Mouse (Mus musculus) embryonic fibroblast, embryonic 13.5 days (primary cell): ENCODE data around the gene Zfp683. TPM values are rescaled to one million over a fixed set of nuclear protein-coding genes. Genes with fewer than 3 reads are reported as not detected.

Experiments
- H3K27ac ChIP-seq: 2 replicates; pipeline ENCODE4 v1.5.1; 2012; ENCODE audit warnings: low read length, control low read depth, inconsistent platforms; ENCODE audit not compliant: insufficient read depth
- H3K4me1 ChIP-seq: 2 replicates; pipeline ENCODE4 v1.6.1; 2011; ENCODE audit warnings: low read length; ENCODE audit not compliant: control insufficient read depth, insufficient read depth
- H3K4me3 ChIP-seq: 2 replicates; pipeline ENCODE4 v1.5.1; 2011; ENCODE audit warnings: mild to moderate bottlenecking, control low read depth, low read length; ENCODE audit not compliant: insufficient read depth
- CTCF ChIP-seq: IDR thresholded peaks from 2 replicates; pipeline ENCODE4 v1.5.1; 2011; ENCODE audit warnings: mild to moderate bottlenecking, control low read depth, low read length, moderate library complexity, borderline replicate concordance; ENCODE audit not compliant: insufficient read depth
- POLR2A ChIP-seq: IDR thresholded peaks from 2 replicates; pipeline ENCODE4 v1.6.1; 2011; ENCODE audit warnings: low read depth, mild to moderate bottlenecking, control low read depth, low read length, moderate library complexity
- polyA plus RNA-seq: library from polyadenylated mRNA; stranded (reverse); fragments of >200 nt; gene quantifications from 2 replicates; pipeline ENCODE4 v1.2.4, GENCODE M21; 2011; ENCODE audit warnings: low read depth; ENCODE audit not compliant: missing spikeins, insufficient read length

Gene Zfp683
- polyA plus RNA-seq, 1 experiment = not detected

DNA sequence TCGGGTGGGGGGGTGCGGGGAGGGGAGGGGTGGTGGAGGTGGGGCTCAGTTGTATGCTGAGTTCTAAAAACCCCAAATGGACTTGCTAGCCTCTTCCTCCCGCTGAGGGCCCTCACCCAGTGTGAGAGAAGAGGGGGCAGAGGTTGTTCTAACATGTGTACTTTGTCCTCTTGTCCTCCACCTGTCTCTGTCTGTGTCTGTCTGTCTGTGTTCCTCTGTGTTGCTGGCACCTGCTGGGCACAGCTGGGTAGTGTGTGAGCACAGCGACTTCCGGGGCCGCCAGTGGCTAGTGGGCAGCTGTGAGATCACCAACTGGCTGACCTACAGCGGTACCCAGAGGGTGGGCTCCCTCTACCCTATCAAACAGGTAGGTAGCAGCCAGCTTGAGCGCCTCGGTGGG lies 35.4 kb downstream of the Zfp683 start:
- H3K4me1 ChIP-seq = no peaks in the 10 kb centered on the region
- H3K4me3 ChIP-seq = no peak overlapping the region
- TF ChIP-seq CTCF (no peak), POLR2A (no peak)
- H3K27ac ChIP-seq = no peak overlapping the region

DNA sequence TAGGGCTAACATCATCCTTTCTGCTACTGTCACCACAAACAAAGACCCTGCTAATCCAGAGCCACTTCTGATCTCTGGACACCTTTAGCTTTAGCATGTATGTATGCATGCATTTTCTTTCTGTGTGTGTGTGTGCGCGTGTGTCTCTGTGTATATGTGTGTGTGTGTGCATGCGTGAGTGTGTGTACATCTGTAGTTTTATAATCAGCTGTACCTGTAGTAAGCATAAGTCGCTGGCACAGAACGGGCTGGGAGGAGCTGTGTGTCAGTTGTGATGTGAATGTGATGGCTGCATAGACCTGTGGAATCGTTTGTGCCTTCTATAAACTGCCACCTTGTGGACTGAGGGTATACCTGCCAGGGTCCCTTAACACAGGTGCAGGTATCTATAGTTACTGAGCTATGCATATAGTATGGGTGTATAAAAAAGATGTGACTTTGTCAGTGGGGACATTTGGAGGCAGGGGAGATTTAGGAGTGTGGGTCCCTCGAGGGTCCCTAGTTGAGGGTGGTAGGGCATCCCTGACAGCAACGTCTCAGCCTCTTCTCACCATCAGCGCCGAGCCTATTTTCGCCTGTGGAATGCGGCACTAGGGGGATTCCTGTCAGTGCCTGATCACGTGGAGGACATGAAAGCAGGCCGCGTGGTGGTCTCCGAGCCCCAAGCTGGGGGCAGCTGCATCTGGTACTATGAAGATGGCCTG lies 37.0 kb downstream of the Zfp683 start:
- Histone ChIP-seq H3K4me3 (no peak overlapping the region), H3K27ac (no peak overlapping the region), H3K4me1 (no peaks in the 10 kb centered on the region)
- TF ChIP-seq CTCF (no peak), POLR2A (no peak)

GRCm38 (mm10) chr4:134091225-134091529 lies 37.5 kb downstream of the Zfp683 start:
- TF ChIP-seq POLR2A (no peak), CTCF (no peak)
- Histone ChIP-seq H3K27ac (no peak overlapping the region), H3K4me3 (no peak overlapping the region), H3K4me1 (no peaks in the 10 kb centered on the region)

GRCm38 (mm10) chr4:134092382-134093288 lies 39.0 kb downstream of the Zfp683 start:
- TF ChIP-seq POLR2A (no peak), CTCF (peak; percentile 49; the same call in 1 of the 2 replicates)
- no peaks in the 10 kb centered on the region for H3K4me1 ChIP-seq
- H3K27ac ChIP-seq = no peak overlapping the region
- H3K4me3 ChIP-seq = no peak overlapping the region

GRCm38 (mm10) chr4:134094004-134094564 lies 40.4 kb downstream of the Zfp683 start:
- H3K4me1 ChIP-seq = no peaks in the 10 kb centered on the region
- TF ChIP-seq POLR2A = no peak
- TF ChIP-seq CTCF = no peak
- H3K27ac ChIP-seq = no peak overlapping the region
- no peak overlapping the region for H3K4me3 ChIP-seq

- H3K27ac ChIP-seq = no peak within 1 kb of the TSS
- no peak for TF ChIP-seq POLR2A
- no peak within 1 kb of the TSS for H3K4me3 ChIP-seq
- no peaks in the 10 kb centered on the region for H3K4me1 ChIP-seq
Measured at GRCm38 (mm10) chr4:134094923-134095547, 41.4 kb downstream of the Zfp683 start, which contains the start of gene Cd52. TSS of gene Cd52 (minus strand) at chr4:134095082.

DNA sequence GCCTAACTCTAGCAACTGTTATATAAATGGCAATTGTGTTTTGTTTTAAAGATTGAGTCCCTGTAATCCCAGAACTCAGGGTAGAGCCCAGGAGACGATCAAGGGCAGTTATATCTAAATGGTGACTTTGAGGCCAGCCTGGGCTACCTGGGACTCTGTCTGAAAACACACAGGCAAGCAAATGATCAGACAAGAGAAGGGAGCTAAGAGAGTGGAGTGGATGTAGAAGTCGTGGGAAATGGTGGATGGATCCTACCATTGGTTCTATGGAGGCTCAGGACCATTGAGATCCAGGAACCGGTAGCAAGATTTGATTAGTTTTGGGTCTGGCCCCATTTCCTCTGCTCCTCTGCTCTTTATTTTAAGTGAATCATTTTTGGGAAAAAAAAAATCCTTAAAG lies 42.5 kb downstream of the Zfp683 start:
- Histone ChIP-seq H3K27ac (no peak overlapping the region), H3K4me1 (no peaks in the 10 kb centered on the region), H3K4me3 (no peak overlapping the region)
- TF ChIP-seq CTCF (no peak), POLR2A (no peak)

- Histone ChIP-seq H3K4me1 (no peaks in the 10 kb centered on the region), H3K4me3 (no peak overlapping the region), H3K27ac (no peak overlapping the region)
- TF ChIP-seq CTCF (no peak), POLR2A (no peak)
Measured at GRCm38 (mm10) chr4:134097015-134097608, 43.5 kb downstream of the Zfp683 start.

DNA sequence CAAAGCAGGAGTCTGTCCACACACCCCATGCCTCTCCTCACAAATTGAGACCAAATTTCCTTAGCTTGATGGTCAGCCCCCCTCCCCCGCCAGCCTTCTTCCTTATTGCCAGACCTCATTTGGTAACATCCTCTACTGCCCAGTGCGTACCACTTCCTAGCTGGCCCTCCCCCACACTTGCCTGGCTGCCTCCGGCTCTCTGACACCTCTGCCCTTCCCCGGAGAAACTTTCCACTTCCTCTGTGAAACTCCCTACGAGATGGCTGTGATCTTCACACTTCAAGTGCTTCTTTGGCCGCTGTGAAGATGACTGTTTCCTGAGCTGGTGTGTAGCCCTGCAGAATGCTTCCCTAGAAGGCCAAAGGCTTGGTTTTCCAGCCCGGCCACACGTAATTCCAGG lies 45.0 kb downstream of the Zfp683 start:
- Histone ChIP-seq H3K4me1 (no peaks in the 10 kb centered on the region), H3K4me3 (no peak overlapping the region), H3K27ac (no peak overlapping the region)
- no peak for TF ChIP-seq CTCF
- no peak for TF ChIP-seq POLR2A

- no peak for TF ChIP-seq POLR2A
- no peak for TF ChIP-seq CTCF
- H3K4me3 ChIP-seq = no peak overlapping the region
- H3K27ac ChIP-seq = no peak overlapping the region
- no peaks in the 10 kb centered on the region for H3K4me1 ChIP-seq
Measured at GRCm38 (mm10) chr4:134100245-134100644, 46.6 kb downstream of the Zfp683 start.
